In genomic region chr15:81585746-81586461, GRCm38 (mm10) we compare ENCODE assay signal across 8 mouse cellular contexts. TPM values are rescaled to one million over a fixed set of nuclear protein-coding genes. Genes with fewer than 3 reads are reported as not detected.
DNase-seq lines count a peak whose midpoint lies in the region; ATAC-seq lines count a peak whose summit lies in the region.

No protein-coding gene starts in this region.

- no peaks in the 10 kb centered on the region for H3K27me3 ChIP-seq in megakaryocyte, embryonic 14.5 days (replicated peaks)

- H3K36me3 ChIP-seq in megakaryocyte, embryonic 14.5 days (replicated peaks; ENCODE audit: low read length): peaks cover 20% of the 10 kb centered on the region

- H3K4me3 ChIP-seq in megakaryocyte, embryonic 14.5 days (replicated peaks): peak overlapping the region; percentile 100

- no peaks in the 10 kb centered on the region for H3K9me3 ChIP-seq in megakaryocyte, embryonic 14.5 days

- DNase-seq in gastrocnemius, adult 8-10 months (ENCODE audit: low spot score in 2 of 2): peak; percentile 67 to 79
- DNase-seq in induced T-regulatory cell, adult 2 months (ENCODE audit: low read depth): peak; percentile 91
- peak; percentile 44 to 77 for DNase-seq in left cerebral cortex, adult 9 months (ENCODE audit: low spot score in 2 of 2)
- DNase-seq in right cerebral cortex, postnatal 10 days (ENCODE audit: low spot score in 2 of 2): peak; percentile 92 to 93
- DNase-seq in urinary bladder, postnatal 14 days (ENCODE audit: low spot score): peak; percentile 88

- H3K4me1 ChIP-seq in megakaryocyte, embryonic 14.5 days: peaks cover 33% of the 10 kb centered on the region

- peak; percentile 44 for ATAC-seq in activated CD4-positive, CD25-positive, alpha-beta regulatory T cell, adult 4 months
- ATAC-seq in common myeloid progenitor, adult 5-6 weeks (replicated peaks; ENCODE audit: low read depth, poor library complexity, severe bottlenecking): peak; percentile 68

RNA-seq across cellular contexts. Expression of gene Ep300, which starts 0.8 kb away (rescaled TPM):
- 10 to 100 TPM; 15.5 to 21.7 TPM for polyA plus RNA-seq in activated CD4-positive, CD25-positive, alpha-beta regulatory T cell, adult 4 months (2017; shearing (Covaris generic))
- total RNA-seq in common myeloid progenitor, adult 5-6 weeks (2017): 37.0 and 45.9 TPM in 2 replicates
- 10 to 100 TPM; 38.2 to 52.3 (median 42.2) TPM for total RNA-seq in gastrocnemius, adult 8-10 months (2022)
- polyA plus RNA-seq in megakaryocyte, embryonic 14.5 days (2012; ENCODE audit: insufficient read depth, low replicate concordance): 8.5 and 14.3 TPM in 2 replicates

Comparison
In these comparisons a context has a peak if more than half of its experiments do, and no peak if none do; other contexts are left out.
1. Peak in every context shown above with its lines: DNase-seq, ATAC-seq and H3K4me3 ChIP-seq.